Mouse (Mus musculus) heart, postnatal 36 days (tissue): Measurements from ENCODE around the gene Pxmp4. TPM values are rescaled to one million over a fixed set of nuclear protein-coding genes. Genes with fewer than 3 reads are reported as not detected.
A peak's percentile ranks its signal among the peaks of the same experiment; 100 is the strongest.

Experiments used
- DNase-seq, 2 experiments: peaks; one replicate each; pipeline ENCODE4 v3.0.0; 2021 to 2022
- intact Hi-C: fragments of 180-260 bp; cut with DNase I; formaldehyde crosslinking; loops from one replicate; pipeline ENCODE4 v1.15.1; 2025
- total RNA-seq, 2 experiments: library from RNA; stranded (reverse); gene quantifications; 2 replicates each; pipeline ENCODE4 v1.2.3; 2021

The Pxmp4 gene
- total RNA-seq, 2 experiments from 2014 or later, result 27.8 to 28.3 TPM

DNA sequence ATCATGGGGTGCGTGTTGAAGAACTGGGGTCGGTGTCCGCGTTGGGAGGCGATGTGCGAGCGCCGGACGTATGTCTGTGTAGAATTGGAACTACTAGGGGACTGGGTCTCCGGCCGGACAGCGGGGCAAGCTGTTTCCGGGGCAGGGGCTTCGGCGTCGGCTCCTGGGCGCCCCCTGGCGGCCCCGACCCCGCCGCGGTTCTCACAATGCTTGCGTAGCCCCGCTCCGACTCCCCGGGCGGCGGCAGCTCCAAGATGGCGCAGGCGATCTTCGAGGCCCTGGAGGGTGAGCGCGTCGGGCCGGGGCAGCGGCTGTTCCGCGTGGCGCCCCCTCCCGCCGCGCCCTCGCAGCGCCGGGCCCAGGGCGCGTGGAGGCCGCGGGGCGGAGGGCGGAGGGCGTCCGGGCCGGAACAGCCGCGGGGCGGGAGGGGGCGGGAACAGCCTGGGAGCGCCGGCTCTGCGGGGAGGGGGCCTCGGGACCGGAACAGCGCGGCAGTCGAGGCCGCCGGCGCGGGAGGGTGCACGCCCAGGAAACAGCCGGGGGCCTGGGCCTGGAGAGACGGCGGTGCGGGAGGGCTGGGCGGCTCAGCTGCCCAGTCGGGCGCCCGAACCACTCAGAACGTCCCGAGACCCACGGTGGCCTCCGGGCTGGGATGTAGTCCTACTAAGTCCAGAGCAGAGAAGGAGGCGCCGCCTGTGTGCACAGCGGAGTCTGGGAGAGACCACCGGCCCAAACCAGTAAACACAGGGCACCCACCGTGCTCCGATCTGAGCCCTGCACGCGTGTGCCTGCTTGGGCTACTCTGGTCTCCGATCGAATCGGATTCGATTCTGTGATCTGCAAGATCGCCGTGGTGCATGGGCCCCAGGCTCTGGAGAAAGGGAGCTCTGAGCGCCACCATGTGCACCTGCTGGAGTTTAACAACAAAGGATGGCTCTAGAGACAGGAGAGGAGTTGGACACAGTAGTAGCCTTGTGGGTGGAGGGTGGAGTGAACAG lies 9.9 kb upstream of the Pxmp4 start, which contains the start of the genes Zfp341 and 4930519P11Rik:
Zfp341 (plus strand) TSS at position 180 of the 998 bp plus-strand sequence.
4930519P11Rik (minus strand) TSS at position 320 of the 998 bp plus-strand sequence.
- intact Hi-C loops, result loop anchor here (2.0 kb wide), 2 partner anchors 63 to 197 kb away; partner anchors contain the start of gene Actl10
- peak; percentile 87 to 89 for DNase-seq

- intact Hi-C loops, result no loop called here
- DNase-seq, result no peak
Observed at GRCm38 (mm10) chr2:154609050-154609767, 5.7 kb upstream of the Pxmp4 start.

DNA sequence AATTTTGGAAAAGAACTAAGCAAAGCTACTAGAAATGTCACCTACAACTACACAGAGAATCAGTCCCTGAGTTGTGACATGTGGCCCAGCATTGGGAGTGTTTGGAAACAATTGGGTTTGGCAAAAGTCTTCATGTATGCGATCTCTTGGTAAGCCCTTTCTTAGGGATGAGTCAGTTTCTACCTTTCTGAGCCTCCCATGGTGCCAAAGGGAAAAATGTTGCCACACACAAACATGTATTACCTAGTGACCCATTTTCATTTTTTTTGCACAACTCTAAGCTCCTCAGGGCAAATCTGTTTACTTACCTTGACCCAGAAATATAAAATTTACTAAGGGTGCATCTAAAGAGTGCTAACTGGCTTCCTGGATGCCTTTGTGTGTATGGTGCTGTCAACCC lies 3.5 kb upstream of the Pxmp4 start:
- intact Hi-C loops, result no loop called here
- DNase-seq, result no peak

- intact Hi-C loops, result no loop called here
- no peak for DNase-seq
Observed at GRCm38 (mm10) chr2:154604156-154604555, 648 bp upstream of the Pxmp4 start.

DNA sequence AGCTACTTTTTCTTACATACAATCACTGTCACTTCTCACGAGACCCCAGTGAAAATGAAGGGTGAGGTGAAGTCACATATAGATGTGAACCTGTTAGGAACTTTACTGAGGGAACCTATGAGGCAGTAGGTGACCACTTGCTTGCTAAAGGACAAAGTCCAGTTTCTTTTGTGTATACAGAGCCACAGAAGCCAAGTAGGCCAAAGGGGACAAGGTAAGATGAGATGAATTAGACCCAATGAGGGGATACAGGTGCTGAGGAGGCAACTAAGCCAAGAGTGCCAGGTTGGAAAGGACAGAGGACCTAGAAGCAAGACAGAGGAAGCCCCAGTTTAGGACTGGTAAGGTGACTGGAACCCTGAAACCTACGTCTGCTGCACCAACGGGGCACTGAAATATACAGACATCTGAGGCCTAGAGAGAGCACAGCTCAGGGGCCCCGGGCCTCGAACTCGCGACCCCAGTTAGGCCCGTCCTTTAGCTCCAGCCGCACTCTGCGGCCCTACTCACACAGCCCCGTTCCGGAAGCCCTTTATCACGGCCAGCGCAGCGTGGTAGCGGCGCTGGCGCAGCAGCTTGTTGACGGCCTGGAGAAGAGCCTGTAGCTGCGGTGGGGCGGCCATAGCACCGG lies 386 bp downstream of the Pxmp4 start:
- intact Hi-C loops, result no loop called here
- DNase-seq, result no peak

- intact Hi-C loops, result no loop called here
Observed at GRCm38 (mm10) chr2:154601324-154601723, 2.2 kb downstream of the Pxmp4 start.

GRCm38 (mm10) chr2:154600586-154600985 lies 2.9 kb downstream of the Pxmp4 start:
- DNase-seq, result no peak
- intact Hi-C loops, result no loop called here

More at GRCm38 (mm10) chr2:154601324-154601723, 2.2 kb downstream of the Pxmp4 start:
- no peak for DNase-seq

DNA sequence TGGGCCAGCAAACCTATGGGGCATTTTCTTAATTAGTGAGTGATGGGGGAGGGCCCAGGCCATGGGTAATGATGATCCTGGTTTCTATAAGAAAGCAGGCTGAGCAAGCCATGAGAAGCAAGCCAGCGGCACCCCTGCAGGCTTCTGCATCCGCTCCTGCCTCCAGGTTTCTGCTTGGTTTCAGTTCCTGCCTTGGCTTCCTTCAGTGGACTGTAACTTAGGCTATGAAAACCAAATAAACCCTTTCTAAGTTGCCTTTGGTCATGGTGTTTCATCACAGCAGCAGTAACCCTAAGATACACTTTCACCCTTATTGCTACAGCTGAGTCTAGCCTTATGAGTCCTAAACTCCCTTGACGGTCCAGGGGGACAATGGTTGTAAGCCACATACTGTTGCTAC lies 6.1 kb downstream of the Pxmp4 start:
- DNase-seq, result no peak
- intact Hi-C loops, result no loop called here

GRCm38 (mm10) chr2:154595775-154596174 lies 7.7 kb downstream of the Pxmp4 start:
- no peak for DNase-seq
- intact Hi-C loops, result no loop called here

DNA sequence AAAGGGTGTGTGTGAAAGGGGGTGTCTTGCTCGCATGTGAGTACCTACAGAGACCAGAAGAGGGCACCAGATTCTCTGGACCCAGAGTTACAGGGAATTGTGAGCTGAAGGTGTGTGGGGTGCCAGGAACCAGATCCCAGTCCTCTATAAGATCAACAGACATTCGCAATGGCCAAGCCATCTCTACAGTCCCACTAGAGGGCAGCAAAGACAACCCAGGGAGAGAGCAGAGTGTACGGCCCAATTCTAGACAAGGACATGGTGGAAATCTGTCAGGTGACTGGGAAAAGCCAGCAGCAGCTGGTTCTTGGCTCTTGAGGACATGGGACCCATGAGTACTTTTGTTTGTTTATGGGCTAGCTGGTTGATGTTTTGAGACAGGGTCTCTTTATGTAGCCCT lies 10.5 kb downstream of the Pxmp4 start:
- intact Hi-C loops, result no loop called here
- DNase-seq, result peak; percentile 28 to 40

DNA sequence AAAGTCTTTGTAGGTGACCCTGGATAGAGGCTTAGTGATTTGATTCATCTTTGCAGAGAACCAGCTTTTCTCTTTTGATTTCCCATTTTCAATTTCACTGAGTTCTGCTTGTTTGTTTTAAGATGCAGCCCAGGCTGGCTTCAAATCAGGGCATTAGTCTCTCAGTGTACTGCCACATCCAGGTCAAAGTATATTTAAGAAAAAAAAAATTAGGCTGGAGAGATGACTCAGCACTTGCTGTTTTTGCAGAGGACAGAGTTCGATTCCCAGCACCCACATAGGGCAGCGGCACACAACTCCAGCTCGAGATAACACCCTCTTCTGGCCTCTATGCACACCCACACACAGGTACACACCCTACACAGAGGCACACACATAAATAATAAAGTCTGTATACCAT lies 12.3 kb downstream of the Pxmp4 start:
- intact Hi-C loops, result no loop called here
- DNase-seq, result no peak

- no peak for DNase-seq
- intact Hi-C loops, result no loop called here
Observed at GRCm38 (mm10) chr2:154589051-154589450, 14.5 kb downstream of the Pxmp4 start.

GRCm38 (mm10) chr2:154586405-154586804 lies 17.1 kb downstream of the Pxmp4 start:
- intact Hi-C loops, result no loop called here

GRCm38 (mm10) chr2:154584931-154585601 lies 18.4 kb downstream of the Pxmp4 start:
- intact Hi-C loops, result no loop called here
- DNase-seq, result no peak

More at GRCm38 (mm10) chr2:154586405-154586804, 17.1 kb downstream of the Pxmp4 start:
- peak in 1 of 2 experiments; percentile 39 for DNase-seq

DNA sequence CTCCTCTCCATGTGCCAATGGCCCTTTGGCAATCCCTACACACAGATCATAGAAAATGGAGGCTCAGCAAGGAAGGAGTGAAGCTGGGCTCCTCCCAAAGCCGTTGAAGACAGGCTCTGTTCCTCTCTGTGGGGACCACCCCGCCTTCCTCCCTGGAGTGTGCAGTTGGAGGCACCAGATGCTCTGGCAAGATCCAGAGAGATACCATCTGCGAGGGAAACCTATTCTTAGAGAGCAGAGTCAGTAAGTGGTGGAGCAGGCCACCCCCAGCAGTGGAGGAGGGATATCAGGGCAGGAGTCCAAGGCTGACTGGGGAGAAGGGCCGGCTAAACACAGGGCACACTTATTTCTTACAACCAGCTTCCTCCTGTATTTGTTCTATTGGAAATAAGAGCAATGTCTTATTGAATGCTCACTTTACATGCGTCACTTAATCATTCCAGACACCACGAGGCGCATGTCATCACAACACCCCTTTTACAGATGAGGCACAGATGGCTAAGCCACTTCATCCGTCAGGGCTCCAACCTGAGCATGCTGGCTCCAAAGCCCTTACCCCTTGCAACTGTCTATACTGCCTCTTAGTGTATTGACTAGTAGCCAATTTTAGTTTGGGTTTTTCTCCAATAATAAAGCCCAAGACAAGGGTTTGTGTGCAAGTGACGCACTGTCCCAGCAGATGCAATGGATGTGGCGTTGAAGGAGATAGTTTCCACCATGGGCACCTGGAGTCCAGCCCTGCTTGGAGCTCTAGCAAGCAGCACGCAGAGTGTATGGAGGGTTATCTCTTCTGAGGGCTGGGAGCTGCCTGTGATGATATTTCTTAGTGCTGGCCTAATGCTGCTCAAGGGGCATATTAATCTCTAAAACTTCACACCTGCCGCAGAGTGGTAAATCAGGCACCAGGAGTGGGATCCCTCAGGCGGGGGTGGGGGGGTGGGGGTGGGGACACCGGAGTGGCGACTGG lies 19.3 kb downstream of the Pxmp4 start:
- intact Hi-C loops, result no loop called here
- no peak for DNase-seq

GRCm38 (mm10) chr2:154581421-154581820 lies 22.1 kb downstream of the Pxmp4 start:
- intact Hi-C loops, result no loop called here
- DNase-seq, result no peak

- peak; percentile 32 to 46 for DNase-seq
- intact Hi-C loops, result no loop called here
Observed at GRCm38 (mm10) chr2:154580586-154580985, 22.9 kb downstream of the Pxmp4 start.

DNA sequence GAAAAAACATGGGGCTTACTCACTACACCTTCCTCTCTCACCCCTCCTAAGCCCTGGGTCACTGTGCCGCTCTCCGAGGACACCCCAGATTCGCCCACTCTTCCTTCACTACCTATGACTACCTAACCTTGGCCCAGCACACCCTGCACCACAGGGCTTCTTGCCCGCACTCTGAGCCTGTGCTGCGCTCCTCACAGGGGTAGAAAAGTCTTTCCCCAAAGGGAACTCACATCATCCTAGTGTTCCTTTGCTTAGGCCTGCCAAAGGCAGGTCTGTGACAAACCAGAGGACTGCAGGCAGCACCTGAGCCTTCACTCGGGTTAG lies 25.8 kb downstream of the Pxmp4 start:
- intact Hi-C loops, result no loop called here
- DNase-seq, result no peak
